Mouse (Mus musculus) neural tube, embryonic 11.5 days (tissue): ENCODE measurements at regions not wholly inside any gene's neighbourhood (a gene's known extent, or its start where the extent isn't known, plus 50 kb on each side); places are given as distances from the start of the nearest gene placed in this dataset.

Experiments
- ATAC-seq: fragments of 200-750 bp; cut with Nextera tagmentation; 2 replicates; pipeline ENCODE4 v1.8.0; 2017; ENCODE audit warnings: moderate number of reproducible peaks, mild to moderate bottlenecking, moderate TSS enrichment, moderate library complexity; ENCODE audit not compliant: insufficient read depth, low FRiP score, low TSS enrichment
- DNase-seq: peaks from one replicate; pipeline ENCODE4 v3.0.0-alpha.2; 2015; ENCODE audit warnings: low spot score
- H3K27ac ChIP-seq: fragments of 300-500 bp; sonication (generic); 2 replicates; pipeline ENCODE4 v1.5.1; 2014; ENCODE audit warnings: low read depth, mild to moderate bottlenecking, low read length
- H3K27me3 ChIP-seq: fragments of 300-500 bp; sonication (generic); 2 replicates; pipeline ENCODE4 v1.6.1; 2014; ENCODE audit warnings: mild to moderate bottlenecking, low read length, mixed read lengths; ENCODE audit not compliant: control insufficient read depth, insufficient read depth
- H3K36me3 ChIP-seq: fragments of 300-500 bp; sonication (generic); 2 replicates; pipeline ENCODE4 v1.6.1; 2014; ENCODE audit warnings: mild to moderate bottlenecking, low read length, moderate library complexity, mixed read lengths; ENCODE audit not compliant: control insufficient read depth, insufficient read depth
- H3K4me1 ChIP-seq: fragments of 300-500 bp; sonication (generic); 2 replicates; pipeline ENCODE4 v1.6.1; 2014; ENCODE audit warnings: low read length, mixed read lengths; ENCODE audit not compliant: control insufficient read depth, insufficient read depth
- H3K4me2 ChIP-seq: fragments of 300-500 bp; sonication (generic); 2 replicates; pipeline ENCODE4 v1.6.1; 2014; ENCODE audit warnings: low read depth, mild to moderate bottlenecking, moderate library complexity
- H3K4me3 ChIP-seq: fragments of 300-500 bp; sonication (generic); 2 replicates; pipeline ENCODE4 v1.5.1; 2014; ENCODE audit warnings: low read depth, low read length
- H3K9ac ChIP-seq: fragments of 300-500 bp; sonication (generic); 2 replicates; pipeline ENCODE4 v1.6.1; 2014; ENCODE audit warnings: mild to moderate bottlenecking, low read length
- H3K9me3 ChIP-seq: fragments of 300-500 bp; sonication (generic); 2 replicates; pipeline ENCODE4 v1.6.1; 2016; ENCODE audit warnings: low read length; ENCODE audit not compliant: control insufficient read depth
- WGBS: fragments of 180-500 bp; shearing (Covaris S2); extraction: QIAGEN DNeasy Blood & Tissue Kit; methylation state at CpG from one replicate; pipeline ENCODE4 v1.1.7; 2014; 5-methylcytosine and 5-hydroxymethylcytosine counted together

- H3K4me2 ChIP-seq: no peak overlapping the region
- no peaks in the 10 kb centered on the region for H3K9me3 ChIP-seq
- 79% methylated on average over 3 of the region's 3 CpGs for WGBS
- no peaks in the 10 kb centered on the region for H3K4me1 ChIP-seq
- no peaks in the 10 kb centered on the region for H3K36me3 ChIP-seq
- H3K4me3 ChIP-seq: no peak overlapping the region
- DNase-seq (no peak), ATAC-seq (no peak; the same call in 1 of the 2 replicates)
- no peak overlapping the region for H3K27ac ChIP-seq
- no peak overlapping the region for H3K9ac ChIP-seq
- no peaks in the 10 kb centered on the region for H3K27me3 ChIP-seq
Observed at GRCm38 (mm10) chr1:23190316-23191005, 88.4 kb upstream of the 4933415F23Rik start.

GRCm38 (mm10) chr1:23189790-23190189 is 87.7 kb upstream of the 4933415F23Rik start:
- no peaks in the 10 kb centered on the region for H3K36me3 ChIP-seq
- 95% methylated on average over 4 of the region's 4 CpGs for WGBS
- H3K4me1 ChIP-seq: no peaks in the 10 kb centered on the region
- no peak overlapping the region for H3K9ac ChIP-seq
- no peak overlapping the region for H3K4me3 ChIP-seq
- H3K9me3 ChIP-seq: no peaks in the 10 kb centered on the region
- DNase-seq (no peak), ATAC-seq (no peak)
- H3K27ac ChIP-seq: no peak overlapping the region
- H3K4me2 ChIP-seq: no peak overlapping the region
- no peaks in the 10 kb centered on the region for H3K27me3 ChIP-seq

DNA sequence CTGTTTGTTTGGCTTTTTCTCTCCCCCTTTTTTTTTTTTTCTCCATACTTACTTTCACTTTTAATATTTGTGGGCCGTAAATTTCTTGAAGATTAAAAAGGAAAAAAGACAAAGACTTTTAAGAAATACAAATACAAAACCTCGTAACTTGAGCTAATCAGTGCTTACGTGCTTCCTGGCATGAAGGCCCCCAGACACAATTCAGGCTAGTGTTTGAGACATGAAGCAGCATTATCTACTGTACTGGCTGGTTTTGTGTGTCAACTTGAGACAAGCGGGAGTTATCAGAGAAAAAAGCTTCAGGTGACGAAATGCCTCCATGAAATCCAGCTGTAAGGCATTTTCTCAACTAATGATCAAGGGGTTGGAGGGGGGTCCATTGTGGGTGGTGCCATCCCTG is 86.2 kb upstream of the 4933415F23Rik start:
- no peaks in the 10 kb centered on the region for H3K9me3 ChIP-seq
- no peak overlapping the region for H3K4me3 ChIP-seq
- ATAC-seq: no peak
- 68% methylated on average over 5 of the region's 5 CpGs for WGBS
- no peaks in the 10 kb centered on the region for H3K27me3 ChIP-seq
- H3K4me2 ChIP-seq: no peak overlapping the region
- no peak overlapping the region for H3K27ac ChIP-seq
- no peaks in the 10 kb centered on the region for H3K36me3 ChIP-seq
- H3K9ac ChIP-seq: no peak overlapping the region
- no peaks in the 10 kb centered on the region for H3K4me1 ChIP-seq
- DNase-seq: no peak

- Histone ChIP-seq H3K27me3 (no peaks in the 10 kb centered on the region), H3K27ac (no peak overlapping the region), H3K4me3 (no peak overlapping the region), H3K9ac (no peak overlapping the region), H3K4me1 (no peaks in the 10 kb centered on the region), H3K36me3 (no peaks in the 10 kb centered on the region), H3K4me2 (no peak overlapping the region), H3K9me3 (no peaks in the 10 kb centered on the region)
- ATAC-seq: no peak
- DNase-seq: no peak
- 75% methylated on average over 6 of the region's 6 CpGs for whole genome bisulfite sequencing
Observed at GRCm38 (mm10) chr1:23187446-23188206, 85.6 kb upstream of the 4933415F23Rik start.

DNA sequence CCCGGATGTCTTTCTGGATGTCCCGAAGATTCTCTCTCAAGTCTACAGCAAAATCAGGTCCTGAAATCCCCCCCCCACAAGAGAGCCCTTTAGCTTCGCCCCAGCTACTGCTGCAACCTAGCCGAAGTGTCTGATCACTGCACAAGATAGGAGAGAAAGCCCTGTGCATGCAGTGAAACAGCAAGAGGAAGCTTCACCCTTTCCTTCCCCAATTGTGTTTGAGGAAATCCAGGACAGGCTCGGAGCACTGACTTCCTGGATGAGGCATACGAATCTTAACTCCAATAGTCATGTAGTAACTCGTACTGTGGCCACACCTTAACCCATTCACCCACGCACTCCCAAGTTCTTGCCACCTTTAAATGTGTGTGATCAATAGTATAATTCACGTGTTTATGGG is 82.7 kb upstream of the 4933415F23Rik start:
- no peaks in the 10 kb centered on the region for H3K36me3 ChIP-seq
- H3K27ac ChIP-seq: no peak overlapping the region
- ATAC-seq: no peak
- H3K27me3 ChIP-seq: no peaks in the 10 kb centered on the region
- H3K9ac ChIP-seq: no peak overlapping the region
- DNase-seq: no peak
- H3K9me3 ChIP-seq: no peaks in the 10 kb centered on the region
- H3K4me3 ChIP-seq: no peak overlapping the region
- 85% methylated on average over 9 of the region's 9 CpGs for WGBS
- no peaks in the 10 kb centered on the region for H3K4me1 ChIP-seq
- no peak overlapping the region for H3K4me2 ChIP-seq

GRCm38 (mm10) chr1:23182541-23182940 is 80.5 kb upstream of the 4933415F23Rik start:
- Histone ChIP-seq H3K9ac (no peak overlapping the region), H3K4me2 (no peak overlapping the region), H3K36me3 (no peaks in the 10 kb centered on the region), H3K4me3 (no peak overlapping the region), H3K9me3 (no peaks in the 10 kb centered on the region), H3K4me1 (no peaks in the 10 kb centered on the region), H3K27me3 (no peaks in the 10 kb centered on the region), H3K27ac (no peak overlapping the region)
- no peak for ATAC-seq
- no peak for DNase-seq

GRCm38 (mm10) chr1:23178335-23178974 is 76.4 kb upstream of the 4933415F23Rik start:
- Histone ChIP-seq H3K4me3 (no peak overlapping the region), H3K27ac (no peak overlapping the region), H3K36me3 (no peaks in the 10 kb centered on the region), H3K4me2 (no peak overlapping the region), H3K9ac (no peak overlapping the region), H3K27me3 (no peaks in the 10 kb centered on the region), H3K9me3 (no peaks in the 10 kb centered on the region), H3K4me1 (no peaks in the 10 kb centered on the region)
- WGBS: 90% methylated on average over 6 of the region's 6 CpGs
- no peak for ATAC-seq
- DNase-seq: no peak

DNA sequence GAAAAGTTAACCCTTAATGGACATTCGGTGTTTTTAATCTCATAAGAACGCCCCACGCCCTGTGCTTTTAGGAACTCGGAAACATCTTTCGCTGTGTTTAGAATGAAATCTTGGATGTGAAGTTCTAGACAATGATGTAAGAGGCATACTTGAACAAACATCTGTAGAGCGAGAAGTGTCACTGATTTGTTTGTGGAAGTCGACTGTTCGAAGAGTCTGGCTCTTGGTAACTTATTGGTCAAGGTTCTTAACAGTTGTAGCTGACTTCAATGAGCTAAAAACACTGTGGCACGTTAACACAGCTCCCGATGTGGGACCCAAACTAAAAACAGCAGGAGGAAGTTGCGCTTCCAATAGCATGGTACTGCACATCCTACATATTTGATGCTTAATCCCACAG is 72.0 kb upstream of the 4933415F23Rik start:
- Histone ChIP-seq H3K36me3 (no peaks in the 10 kb centered on the region), H3K4me2 (no peak overlapping the region), H3K27me3 (no peaks in the 10 kb centered on the region), H3K27ac (no peak overlapping the region), H3K9me3 (no peaks in the 10 kb centered on the region), H3K4me3 (no peak overlapping the region), H3K4me1 (no peaks in the 10 kb centered on the region), H3K9ac (no peak overlapping the region)
- ATAC-seq (no peak), DNase-seq (no peak)
- 86% methylated on average over 11 of the region's 11 CpGs for WGBS
